ENCODE assay signal across 8 mouse cellular contexts in genomic region chr13:98890137-98890870, GRCm38 (mm10). TPM values are rescaled to one million over a fixed set of nuclear protein-coding genes. Genes with fewer than 3 reads are reported as not detected.
A peak's percentile ranks its signal among the peaks of the same experiment; 100 is the strongest.
DNase-seq lines count a peak whose midpoint lies in the region; ATAC-seq and TF ChIP-seq lines count a peak whose summit lies in the region.

No protein-coding gene starts in this region.

- peaks cover 10% of the 10 kb centered on the region for H3K36me3 ChIP-seq in ES-E14 (ENCODE audit: control insufficient read depth, insufficient read depth, low read length, poor library complexity, severe bottlenecking)
- peaks cover 27% of the 10 kb centered on the region for H3K36me3 ChIP-seq in forebrain, embryonic 13.5 days (ENCODE audit: poor library complexity, severe bottlenecking)
- peaks cover 4% of the 10 kb centered on the region; the same call in 1 of the 2 replicates for H3K36me3 ChIP-seq in lung, postnatal 0 days (ENCODE audit: insufficient read depth, low read length)

- TF ChIP-seq CTCF in layer of hippocampus, adult 2 months (conservative IDR thresholded peaks at IDR 0.05), result no peak
- no peak for TF ChIP-seq CTCF in lung, postnatal 0 days (IDR thresholded peaks at IDR 0.05)

- peak overlapping the region; percentile 73 to 89 for H3K4me3 ChIP-seq in ES-E14 (ENCODE audit: insufficient read depth in 1 of 2, low read depth in 1 of 2, low read length in 2 of 2, poor library complexity in 1 of 2, severe bottlenecking in 1 of 2)
- peak overlapping the region; percentile 85 for H3K4me3 ChIP-seq in forebrain, embryonic 13.5 days
- peak overlapping the region; percentile 74 for H3K4me3 ChIP-seq in layer of hippocampus, adult 2 months
- peak overlapping the region; percentile 70 for H3K4me3 ChIP-seq in lung, postnatal 0 days (ENCODE audit: low read depth, low read length)

- peak overlapping the region; percentile 51 for H3K27ac ChIP-seq in ES-E14 (ENCODE audit: insufficient read depth, low read depth, low read length, poor library complexity, severe bottlenecking)
- H3K27ac ChIP-seq in forebrain, embryonic 13.5 days, result peak overlapping the region; percentile 95
- peak overlapping the region; percentile 99 for H3K27ac ChIP-seq in layer of hippocampus, adult 2 months
- H3K27ac ChIP-seq in lung, postnatal 0 days (ENCODE audit: low read length), result peak overlapping the region; percentile 97

- peak; percentile 66 for ATAC-seq in forebrain, embryonic 13.5 days
- peak; percentile 82 for ATAC-seq in lung, postnatal 0 days

- peak overlapping the region; percentile 82 for H3K9ac ChIP-seq in ES-E14 (ENCODE audit: insufficient read depth, low read depth, low read length, poor library complexity, severe bottlenecking)
- peak overlapping the region; percentile 90 for H3K9ac ChIP-seq in forebrain, embryonic 13.5 days
- H3K9ac ChIP-seq in lung, postnatal 0 days (replicated peaks; ENCODE audit: low read depth), result peak overlapping the region; percentile 84

- H3K4me2 ChIP-seq in forebrain, embryonic 13.5 days, result peak overlapping the region; percentile 88
- H3K4me2 ChIP-seq in lung, postnatal 0 days (replicated peaks; ENCODE audit: low read depth, low read length), result peak overlapping the region; percentile 89

- in situ Hi-C loops in ES-E14 (cut with MboI; ENCODE audit: low sequenced_read_pairs in 2 of 2, unreplicated experiment in 2 of 2), result no loop called here

- no peaks in the 10 kb centered on the region for H3K27me3 ChIP-seq in forebrain, embryonic 13.5 days
- no peaks in the 10 kb centered on the region for H3K27me3 ChIP-seq in lung, postnatal 0 days (replicated peaks; ENCODE audit: insufficient read depth, low read length)

- under 1% methylated on average over 58 of the region's 71 CpGs for WGBS in forebrain, embryonic 13.5 days
- WGBS in lung, postnatal 0 days, result under 1% methylated on average over 57 of the region's 71 CpGs

- H3K9me3 ChIP-seq in ES-E14 (ENCODE audit: control insufficient read depth, insufficient read depth, low read depth, low read length), result no peaks in the 10 kb centered on the region
- H3K9me3 ChIP-seq in forebrain, embryonic 13.5 days (replicated peaks), result no peaks in the 10 kb centered on the region
- no peaks in the 10 kb centered on the region for H3K9me3 ChIP-seq in lung, postnatal 0 days (ENCODE audit: low read length)

- peak; percentile 44 for DNase-seq in ES-E14 (ENCODE audit: low read depth, low spot score)
- peak; percentile 47 for DNase-seq in c-Kit-positive CD71-positive TER-119-positive erythroid progenitor cells, embryonic 14.5 days (ENCODE audit: low spot score)
- peak; percentile 67 to 70 for DNase-seq in heart, postnatal 10 days
- peak in 1 of 2 experiments; percentile 36 for DNase-seq in layer of hippocampus, adult 2 months (ENCODE audit: low spot score in 2 of 2)
- peak; percentile 57 for DNase-seq in lung, postnatal 0 days (ENCODE audit: low spot score)
- peak; percentile 22 for DNase-seq in ovary, adult 18-20 months (ENCODE audit: low spot score)
- peak; percentile 64 for DNase-seq in thymus, postnatal 0 days (ENCODE audit: low spot score)

- peaks cover 0 to 4% of the 10 kb centered on the region in 2 experiments; a peak in 1 of 4 replicates for H3K4me1 ChIP-seq in ES-E14 (ENCODE audit: control insufficient read depth in 2 of 2, insufficient read depth in 2 of 2, low read length in 2 of 2, poor library complexity in 1 of 2)
- H3K4me1 ChIP-seq in forebrain, embryonic 13.5 days, result peaks cover 46% of the 10 kb centered on the region
- H3K4me1 ChIP-seq in lung, postnatal 0 days (ENCODE audit: insufficient read depth, low read depth, low read length), result peaks cover 6% of the 10 kb centered on the region

- intact Hi-C loops in heart, postnatal 10 days (cut with DNase I), result loop anchor here (2.0 kb wide), 1 partner anchor 34 kb away; no protein-coding TSS in a partner anchor

- no peak for TF ChIP-seq EP300 in lung, postnatal 0 days (IDR thresholded peaks at IDR 0.05)

TF ChIP-seq in ES-E14, 5 proteins besides CTCF, POLR2A, EP300 and RAD21:
- no peak for TF ChIP-seq CHD2 (IDR thresholded peaks at IDR 0.05; ENCODE audit: low read depth, low read length)
- peak; percentile 59; the same call in 1 of the 2 replicates for TF ChIP-seq HCFC1 (IDR thresholded peaks at IDR 0.05; ENCODE audit: borderline replicate concordance, insufficient read depth, low read length)
- TF ChIP-seq ZC3H11A (IDR thresholded peaks at IDR 0.05; ENCODE audit: borderline replicate concordance, low read depth, low read length), result no peak
- no peak for TF ChIP-seq MAFK (IDR thresholded peaks at IDR 0.05; ENCODE audit: insufficient read depth, low read depth, low read length)
- TF ChIP-seq ZNF384 (IDR thresholded peaks at IDR 0.05; ENCODE audit: low read depth, low read length), result no peak

RNA-seq across cellular contexts. Expression of gene Tnpo1, which starts 35.9 kb away (rescaled TPM):
- 133 and 148 TPM in 2 replicates for total RNA-seq in ES-E14 (2012; rRNA removed)
- polyA plus RNA-seq in forebrain, embryonic 13.5 days (2015; fragmentation: Nextera tagmentation; extraction: Ambion mirVana), result 62.6 and 74.6 TPM in 2 replicates
- total RNA-seq in heart, postnatal 10 days (2021), result 10 to 100 TPM; 87.6 to 90.6 TPM
- total RNA-seq in layer of hippocampus, adult 2 months (2021), result 10 to 100 TPM; 61.7 to 68.5 TPM
- polyA plus RNA-seq in lung, postnatal 0 days (2015; fragmentation: Nextera tagmentation; extraction: Ambion mirVana), result 20.3 and 22.6 TPM in 2 replicates
- polyA plus RNA-seq in thymus, postnatal 0 days (2015; fragmentation: Nextera tagmentation; extraction: Ambion mirVana), result 33.8 and 37.8 TPM in 2 replicates
